Mouse (Mus musculus) stomach, postnatal 0 days (tissue): ENCODE results near the gene Lrrc2. TPM values are rescaled to one million over a fixed set of nuclear protein-coding genes. Genes with fewer than 3 reads are reported as not detected.

Experiments used
- ATAC-seq: fragments of 200-750 bp; cut with Nextera tagmentation; 2 replicates; pipeline ENCODE4 v1.8.0; 2017; ENCODE audit not compliant: low FRiP score, low TSS enrichment
- DNase-seq: peaks from one replicate; pipeline ENCODE4 v3.0.0-alpha.2; 2016; ENCODE audit warnings: low spot score
- H3K27ac ChIP-seq: fragments of 300-500 bp; sonication (generic); replicated peaks from 2 replicates; pipeline ENCODE4 v1.5.1; 2014; ENCODE audit warnings: mild to moderate bottlenecking, control low read depth
- H3K27me3 ChIP-seq: fragments of 300-500 bp; sonication (generic); 2 replicates; pipeline ENCODE4 v1.6.1; 2014; ENCODE audit warnings: low read length; ENCODE audit not compliant: control insufficient read depth, insufficient read depth
- H3K36me3 ChIP-seq: fragments of 300-500 bp; sonication (generic); 2 replicates; pipeline ENCODE4 v1.6.1; 2014; ENCODE audit warnings: low read length, mixed read lengths; ENCODE audit not compliant: control insufficient read depth, insufficient read depth
- H3K4me1 ChIP-seq: fragments of 300-500 bp; sonication (generic); replicated peaks from 2 replicates; pipeline ENCODE4 v1.6.1; 2014; ENCODE audit warnings: antibody characterized with exemption; ENCODE audit not compliant: control insufficient read depth, insufficient read depth
- H3K4me2 ChIP-seq: fragments of 300-500 bp; sonication (generic); replicated peaks from 2 replicates; pipeline ENCODE4 v1.6.1; 2014; ENCODE audit warnings: low read depth, mild to moderate bottlenecking, control low read depth, moderate library complexity
- H3K4me3 ChIP-seq: fragments of 300-500 bp; sonication (generic); 2 replicates; pipeline ENCODE4 v1.5.1; 2014; ENCODE audit warnings: low read depth, low read length, control low read depth
- H3K9ac ChIP-seq: fragments of 300-500 bp; sonication (generic); 2 replicates; pipeline ENCODE4 v1.6.1; 2014; ENCODE audit warnings: mild to moderate bottlenecking, low read length, control low read depth, mixed read lengths
- H3K9me3 ChIP-seq: fragments of 300-500 bp; sonication (generic); 2 replicates; pipeline ENCODE4 v1.6.1; 2016; ENCODE audit warnings: low read length; ENCODE audit not compliant: control insufficient read depth
- CTCF ChIP-seq: IDR thresholded peaks from 2 replicates; pipeline ENCODE4 v1.5.1; 2016; ENCODE audit warnings: antibody characterized with exemption, low read depth, mild to moderate bottlenecking, moderate library complexity
- EP300 ChIP-seq: optimal IDR thresholded peaks from 2 replicates; pipeline ENCODE3; 2016; ENCODE audit warnings: antibody characterized with exemption
- WGBS: fragments of 180-500 bp; shearing (Covaris S2); extraction: QIAGEN DNeasy Blood & Tissue Kit; methylation state at CpG from one replicate; pipeline ENCODE4 v1.1.7; 2014; 5-methylcytosine and 5-hydroxymethylcytosine counted together
- microRNA-seq: library from miRNA; unstranded; fragments of <30 nt; microRNA quantifications from one replicate; pipeline ENCODE4, GENCODE M21; 2016
- polyA plus RNA-seq: library from polyadenylated mRNA; unstranded; fragments of >200 nt; fragmentation: Nextera tagmentation; extraction: Ambion mirVana; gene quantifications from 2 replicates; pipeline ENCODE4 v1.2.1, GENCODE M21; 2015

Gene Lrrc2
- polyA plus RNA-seq, 1 experiment from 2014 or later: 0.08 TPM

- Histone ChIP-seq H3K27ac (no peak overlapping the region), H3K9ac (no peak overlapping the region), H3K27me3 (no peaks in the 10 kb centered on the region), H3K36me3 (no peaks in the 10 kb centered on the region), H3K4me1 (no peaks in the 10 kb centered on the region), H3K4me2 (no peak overlapping the region), H3K9me3 (no peaks in the 10 kb centered on the region), H3K4me3 (no peak overlapping the region)
- ATAC-seq (no peak), DNase-seq (no peak)
- WGBS: 52% methylated on average over 3 of the region's 3 CpGs
- TF ChIP-seq EP300 (no peak), CTCF (no peak)
Measured at GRCm38 (mm10) chr9:111009763-111010162, 58.4 kb downstream of the Lrrc2 start.

- no peaks in the 10 kb centered on the region for H3K9me3 ChIP-seq
Measured at GRCm38 (mm10) chr9:111011550-111011949, 60.2 kb downstream of the Lrrc2 start.

GRCm38 (mm10) chr9:111012041-111012440 lies 60.7 kb downstream of the Lrrc2 start:
- ATAC-seq (no peak), DNase-seq (no peak)
- Histone ChIP-seq H3K9ac (no peak overlapping the region), H3K36me3 (no peaks in the 10 kb centered on the region), H3K27me3 (no peaks in the 10 kb centered on the region), H3K9me3 (no peaks in the 10 kb centered on the region), H3K4me3 (no peak overlapping the region), H3K27ac (no peak overlapping the region), H3K4me1 (no peaks in the 10 kb centered on the region), H3K4me2 (no peak overlapping the region)
- no peak for TF ChIP-seq EP300
- TF ChIP-seq CTCF: no peak
- WGBS: 69% methylated on average over 3 of the region's 3 CpGs

More at GRCm38 (mm10) chr9:111011550-111011949, 60.2 kb downstream of the Lrrc2 start:
- TF ChIP-seq EP300 (no peak), CTCF (no peak)
- H3K4me3 ChIP-seq: no peak overlapping the region
- H3K36me3 ChIP-seq: no peaks in the 10 kb centered on the region
- H3K4me1 ChIP-seq: no peaks in the 10 kb centered on the region
- ATAC-seq (no peak), DNase-seq (no peak)
- H3K4me2 ChIP-seq: no peak overlapping the region
- 71% methylated on average over 9 of the region's 9 CpGs for WGBS
- H3K27ac ChIP-seq: no peak overlapping the region
- no peak overlapping the region for H3K9ac ChIP-seq
- H3K27me3 ChIP-seq: no peaks in the 10 kb centered on the region

- no peak overlapping the region for H3K9ac ChIP-seq
- no peak for DNase-seq
- no peak for TF ChIP-seq EP300
- peak; percentile 28 for TF ChIP-seq CTCF
- H3K4me2 ChIP-seq: no peak overlapping the region
- H3K9me3 ChIP-seq: no peaks in the 10 kb centered on the region
- ATAC-seq: no peak
- no peaks in the 10 kb centered on the region for H3K36me3 ChIP-seq
- H3K27me3 ChIP-seq: no peaks in the 10 kb centered on the region
- no peak overlapping the region for H3K27ac ChIP-seq
- H3K4me1 ChIP-seq: no peaks in the 10 kb centered on the region
- WGBS: 84% methylated on average over 4 of the region's 4 CpGs
- H3K4me3 ChIP-seq: no peak overlapping the region
Measured at GRCm38 (mm10) chr9:111015658-111016057, 64.3 kb downstream of the Lrrc2 start.

GRCm38 (mm10) chr9:111019022-111019421 lies 67.7 kb downstream of the Lrrc2 start, which contains the start of gene Ltf:
TSS of gene Ltf (plus strand) at chr9:111019271.
- 63% methylated on average over 5 of the region's 5 CpGs for WGBS
- peak; percentile 94 for ATAC-seq

GRCm38 (mm10) chr9:111026791-111027190 lies 75.4 kb downstream of the Lrrc2 start:
- Histone ChIP-seq H3K4me3 (no peak overlapping the region), H3K9ac (no peak overlapping the region), H3K36me3 (no peaks in the 10 kb centered on the region), H3K4me1 (no peaks in the 10 kb centered on the region), H3K9me3 (no peaks in the 10 kb centered on the region), H3K4me2 (no peak overlapping the region), H3K27ac (no peak overlapping the region), H3K27me3 (no peaks in the 10 kb centered on the region)
- TF ChIP-seq CTCF (no peak), EP300 (no peak)
- DNase-seq (no peak), ATAC-seq (no peak)
- 83% methylated on average over 10 of the region's 10 CpGs for WGBS

More at GRCm38 (mm10) chr9:111019022-111019421, 67.7 kb downstream of the Lrrc2 start, which contains the start of gene Ltf:
- Histone ChIP-seq H3K9me3 (no peaks in the 10 kb centered on the region), H3K36me3 (no peaks in the 10 kb centered on the region), H3K4me2 (no peak within 1 kb of the TSS), H3K4me1 (no peaks in the 10 kb centered on the region), H3K27me3 (no peaks in the 10 kb centered on the region), H3K27ac (no peak within 1 kb of the TSS), H3K4me3 (no peak within 1 kb of the TSS), H3K9ac (no peak within 1 kb of the TSS)
- peak; percentile 69 for DNase-seq
- TF ChIP-seq EP300: no peak
- TF ChIP-seq CTCF: no peak

Small RNA genes lying within 50 kb of the gene (microRNA-seq; reads per million reads assigned to microRNA genes)
- not detected for gene Gm24269

Other genes with a start within 250 kb of the Lrrc2 start
- 0.11 and 0.27 TPM in 2 replicates for gene Myl3, start 209.7 kb upstream of the Lrrc2 start, polyA plus RNA-seq
- 10.5 and 10.6 TPM in 2 replicates for gene Pth1r, start 204.4 kb upstream of the Lrrc2 start, polyA plus RNA-seq
- not detected in 2 replicates for gene Prss42, start 153.4 kb upstream of the Lrrc2 start, polyA plus RNA-seq
- not detected in 2 replicates for gene Prss44, start 137.6 kb upstream of the Lrrc2 start, polyA plus RNA-seq
- gene Prss43, start 124.9 kb upstream of the Lrrc2 start, polyA plus RNA-seq: 0.04 TPM in 1 of 2 replicates, not detected in the other
- not detected in 2 replicates for gene Prss45, start 117.0 kb upstream of the Lrrc2 start, polyA plus RNA-seq
- not detected in 2 replicates for gene Prss46, start 107.0 kb upstream of the Lrrc2 start, polyA plus RNA-seq
- gene Prss50, start 93.6 kb upstream of the Lrrc2 start, polyA plus RNA-seq: 0.10 and 0.18 TPM in 2 replicates
- gene Als2cl, start 71.7 kb upstream of the Lrrc2 start, polyA plus RNA-seq: 5.5 and 6.1 TPM in 2 replicates
- 1.5 and 1.6 TPM in 2 replicates for gene Tmie, start 71.4 kb upstream of the Lrrc2 start, polyA plus RNA-seq
- not detected in 2 replicates for gene Fam240a, start 34.7 kb upstream of the Lrrc2 start, polyA plus RNA-seq
- gene Tdgf1, start 5.4 kb upstream of the Lrrc2 start, polyA plus RNA-seq: 0.07 TPM in 1 of 2 replicates, not detected in the other
- gene Rtp3, start 39.0 kb downstream of the Lrrc2 start, polyA plus RNA-seq: 0.11 TPM in 1 of 2 replicates, not detected in the other
- 76.3 and 95.6 TPM in 2 replicates for gene Ltf, start 67.7 kb downstream of the Lrrc2 start, polyA plus RNA-seq
- 1.8 and 2.0 TPM in 2 replicates for gene Ccrl2, start 106.0 kb downstream of the Lrrc2 start, polyA plus RNA-seq
- gene Lrrfip2, start 166.0 kb downstream of the Lrrc2 start, polyA plus RNA-seq: 33.2 and 34.1 TPM in 2 replicates